In the genomic region with DNA sequence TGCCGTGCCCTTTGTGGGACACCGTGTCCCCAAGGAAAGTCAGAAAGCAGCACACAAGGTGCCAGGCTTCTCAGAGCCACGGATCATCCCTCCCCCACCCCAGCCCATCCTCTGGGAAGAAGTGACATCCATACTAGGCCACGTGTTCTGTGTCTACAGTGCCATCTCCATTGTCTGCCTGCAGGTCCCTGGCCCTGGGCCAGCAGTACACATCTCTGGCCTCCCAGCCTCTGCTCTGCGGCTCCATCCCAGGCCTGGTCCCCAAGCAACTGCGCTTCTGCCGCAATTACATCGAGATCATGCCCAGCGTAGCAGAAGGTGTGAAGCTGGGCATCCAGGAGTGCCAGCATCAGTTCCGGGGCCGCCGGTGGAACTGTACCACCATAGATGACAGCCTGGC, we compare ENCODE assay signal across 15 mouse cellular contexts. TPM values are rescaled to one million over a fixed set of nuclear protein-coding genes. Genes with fewer than 3 reads are reported as not detected.
DNase-seq lines count a peak whose midpoint lies in the region; ATAC-seq and TF ChIP-seq lines count a peak whose summit lies in the region.
"Had no signal": no experiment of that assay in that cellular context is flagged by ENCODE, and none has a peak within 500 bp of the region (broad histone marks: within the 10 kb centered on the region; RNA-seq: fewer than 3 reads in every experiment).

No protein-coding gene starts in this region.

- no peaks in the 10 kb centered on the region for H3K36me3 ChIP-seq in forebrain, postnatal 0 days (ENCODE audit: insufficient read depth)
- H3K36me3 ChIP-seq in midbrain, embryonic 15.5 days (replicated peaks), result no peaks in the 10 kb centered on the region
- H3K36me3 ChIP-seq in heart, embryonic 11.5 days (ENCODE audit: control insufficient read depth, insufficient read depth, low read length), result no peaks in the 10 kb centered on the region
- no peaks in the 10 kb centered on the region for H3K36me3 ChIP-seq in intestine, postnatal 0 days (ENCODE audit: control insufficient read depth, insufficient read depth)
- H3K36me3 ChIP-seq: liver, embryonic 12.5 days had no signal

- WGBS in forebrain, postnatal 0 days, result 32% methylated on average over 12 of the region's 12 CpGs
- 40% methylated on average over 12 of the region's 12 CpGs for WGBS in midbrain, embryonic 15.5 days
- WGBS in heart, embryonic 11.5 days (ENCODE audit: insufficient replicate concordance), result 36% methylated on average over 12 of the region's 12 CpGs
- 40% methylated on average over 12 of the region's 12 CpGs for WGBS in intestine, postnatal 0 days

- no peak overlapping the region for H3K4me2 ChIP-seq in forebrain, postnatal 0 days (ENCODE audit: low read depth)
- peak overlapping the region; percentile 82 for H3K4me2 ChIP-seq in midbrain, embryonic 15.5 days
- no peak overlapping the region for H3K4me2 ChIP-seq in heart, embryonic 11.5 days
- H3K4me2 ChIP-seq in intestine, postnatal 0 days (replicated peaks; ENCODE audit: low read depth), result no peak overlapping the region
- H3K4me2 ChIP-seq: liver, embryonic 12.5 days had no signal

- H3K9me3 ChIP-seq in forebrain, postnatal 0 days (ENCODE audit: low read length), result no peaks in the 10 kb centered on the region
- H3K9me3 ChIP-seq in midbrain, embryonic 15.5 days, result no peaks in the 10 kb centered on the region
- H3K9me3 ChIP-seq in heart, embryonic 11.5 days (replicated peaks; ENCODE audit: control insufficient read depth, low read length), result no peaks in the 10 kb centered on the region; the same call in 1 of the 2 replicates
- peaks cover 3% of the 10 kb centered on the region; the same call in 1 of the 2 replicates for H3K9me3 ChIP-seq in intestine, postnatal 0 days (ENCODE audit: control insufficient read depth)
- H3K9me3 ChIP-seq: liver, embryonic 12.5 days had no signal

- no peak overlapping the region for H3K27ac ChIP-seq in forebrain, postnatal 0 days (ENCODE audit: low read depth, low read length)
- peak overlapping the region; percentile 76 for H3K27ac ChIP-seq in midbrain, embryonic 15.5 days
- no peak overlapping the region for H3K27ac ChIP-seq in heart, embryonic 11.5 days (ENCODE audit: low read depth, low read length)
- H3K27ac ChIP-seq in intestine, postnatal 0 days (ENCODE audit: low read depth, low read length), result no peak overlapping the region
- H3K27ac ChIP-seq: liver, embryonic 12.5 days had no signal

- ATAC-seq in forebrain, postnatal 0 days, result peak; percentile 36
- peak; percentile 43 for ATAC-seq in midbrain, embryonic 15.5 days (replicated peaks)
- ATAC-seq in heart, embryonic 11.5 days (replicated peaks; ENCODE audit: insufficient number of reproducible peaks, low FRiP score, low TSS enrichment), result no peak
- ATAC-seq in intestine, postnatal 0 days, result no peak
- ATAC-seq: CD4-positive, CD25-positive, alpha-beta regulatory T cell, adult 4 months; liver, embryonic 12.5 days had no signal

- peak; percentile 14 for DNase-seq in embryo, embryonic 10.5 days (ENCODE audit: low spot score)
- DNase-seq in embryo, embryonic 10 days (ENCODE audit: low spot score), result no peak
- DNase-seq in brain, adult 2 months (ENCODE audit: low read depth, low spot score), result peak; percentile 85
- DNase-seq in forebrain, postnatal 0 days, result peak; percentile 50
- no peak for DNase-seq in spleen, postnatal 4 days (ENCODE audit: low spot score in 2 of 2)
- DNase-seq: right cerebral cortex, postnatal 14 days; thymus, adult 2 months had no signal

- H3K4me1 ChIP-seq in forebrain, postnatal 0 days (ENCODE audit: insufficient read depth), result peaks cover 11% of the 10 kb centered on the region; the same call in 1 of the 2 replicates
- H3K4me1 ChIP-seq in midbrain, embryonic 15.5 days, result peaks cover 37% of the 10 kb centered on the region
- H3K4me1 ChIP-seq in heart, embryonic 11.5 days (ENCODE audit: control insufficient read depth, insufficient read depth, low read length), result peaks cover 11% of the 10 kb centered on the region; the same call in 1 of the 2 replicates
- H3K4me1 ChIP-seq in intestine, postnatal 0 days (replicated peaks; ENCODE audit: control insufficient read depth, insufficient read depth, low read length), result no peaks in the 10 kb centered on the region

- no peak overlapping the region for H3K4me3 ChIP-seq in forebrain, postnatal 0 days (ENCODE audit: low read depth, low read length)
- peak overlapping the region; percentile 44 for H3K4me3 ChIP-seq in midbrain, embryonic 15.5 days
- H3K4me3 ChIP-seq in heart, embryonic 11.5 days (ENCODE audit: low read depth, low read length), result no peak overlapping the region
- no peak overlapping the region for H3K4me3 ChIP-seq in intestine, postnatal 0 days (ENCODE audit: low read depth, low read length)
- H3K4me3 ChIP-seq: liver, embryonic 12.5 days had no signal

- H3K9ac ChIP-seq in forebrain, postnatal 0 days, result no peak overlapping the region
- no peak overlapping the region for H3K9ac ChIP-seq in midbrain, embryonic 15.5 days
- no peak overlapping the region for H3K9ac ChIP-seq in heart, embryonic 11.5 days (ENCODE audit: low read depth, low read length)
- no peak overlapping the region for H3K9ac ChIP-seq in intestine, postnatal 0 days (ENCODE audit: low read depth, low read length)
- H3K9ac ChIP-seq: liver, embryonic 12.5 days had no signal

- H3K27me3 ChIP-seq in forebrain, postnatal 0 days (ENCODE audit: insufficient read depth, low read length), result peaks cover 8% of the 10 kb centered on the region; the same call in 1 of the 2 replicates
- H3K27me3 ChIP-seq in midbrain, embryonic 15.5 days (replicated peaks), result peaks cover 12% of the 10 kb centered on the region
- peaks cover 65% of the 10 kb centered on the region for H3K27me3 ChIP-seq in heart, embryonic 11.5 days (ENCODE audit: control insufficient read depth, insufficient read depth, low read length)
- peaks cover 58% of the 10 kb centered on the region for H3K27me3 ChIP-seq in intestine, postnatal 0 days (replicated peaks; ENCODE audit: control insufficient read depth, insufficient read depth, low read length)

- no peak for TF ChIP-seq CTCF in forebrain, postnatal 0 days (IDR thresholded peaks at IDR 0.05; ENCODE audit: low read depth)
- no peak for TF ChIP-seq CTCF in intestine, postnatal 0 days (IDR thresholded peaks at IDR 0.05; ENCODE audit: low read depth)

RNA-seq across cellular contexts. Expression of a gene that starts 34.0 kb away (rescaled TPM):
- 4.4 and 6.1 TPM in 2 replicates for total RNA-seq in forebrain, postnatal 0 days (2014; rRNA removed)
- 4.1 and 8.1 TPM in 2 replicates for polyA plus RNA-seq in forebrain, postnatal 0 days (2015; fragmentation: Nextera tagmentation; extraction: Ambion mirVana)
- polyA plus RNA-seq in midbrain, embryonic 15.5 days (2015; fragmentation: Nextera tagmentation; extraction: Ambion mirVana), result 13.1 and 14.8 TPM in 2 replicates
- 0.14 and 0.23 TPM in 2 replicates for polyA plus RNA-seq in heart, embryonic 11.5 days (2014; fragmentation: Nextera tagmentation; extraction: Ambion mirVana)
- polyA plus RNA-seq in intestine, postnatal 0 days (2015; fragmentation: Nextera tagmentation; extraction: Ambion mirVana), result 0.51 and 0.55 TPM in 2 replicates
- total RNA-seq: granulocyte monocyte progenitor cell, adult 5-6 weeks; megakaryocyte progenitor cell, adult 5-6 weeks had no signal

RNA-seq across cellular contexts. Expression of a gene that starts 58.3 kb away (rescaled TPM):
- 0.62 TPM in 2 replicates for total RNA-seq in forebrain, postnatal 0 days (2014; rRNA removed)
- polyA plus RNA-seq in forebrain, postnatal 0 days (2015; fragmentation: Nextera tagmentation; extraction: Ambion mirVana), result 0.40 and 0.97 TPM in 2 replicates
- polyA plus RNA-seq in midbrain, embryonic 15.5 days (2015; fragmentation: Nextera tagmentation; extraction: Ambion mirVana), result 0.95 and 1.3 TPM in 2 replicates
- polyA plus RNA-seq in heart, embryonic 11.5 days (2014; fragmentation: Nextera tagmentation; extraction: Ambion mirVana), result 0.90 and 1.3 TPM in 2 replicates
- 0.03 and 0.09 TPM in 2 replicates for polyA plus RNA-seq in intestine, postnatal 0 days (2015; fragmentation: Nextera tagmentation; extraction: Ambion mirVana)
- total RNA-seq: granulocyte monocyte progenitor cell, adult 5-6 weeks; megakaryocyte progenitor cell, adult 5-6 weeks had no signal
- polyA plus RNA-seq: CD4-positive, CD25-positive, alpha-beta regulatory T cell, adult 4 months; intestine, embryonic 14.5 days; liver, embryonic 12.5 days had no signal

Comparison
In these comparisons a context has a peak if more than half of its experiments do, and no peak if none do; other contexts are left out.
1. DNase-seq: peak in embryo, embryonic 10.5 days (single experiment), brain, adult 2 months (single experiment) and forebrain, postnatal 0 days (single experiment); none in embryo, embryonic 10 days (single experiment) and spleen, postnatal 4 days (0 of 2).
2. ATAC-seq: peak in forebrain, postnatal 0 days (single experiment) and midbrain, embryonic 15.5 days (single experiment); none in heart, embryonic 11.5 days (single experiment) and intestine, postnatal 0 days (single experiment).